Mouse (Mus musculus) ovary, adult 10 weeks (tissue): ENCODE data around the gene Defb13. TPM values are rescaled to one million over a fixed set of nuclear protein-coding genes. Genes with fewer than 3 reads are reported as not detected.

Experiments used
- polyA plus RNA-seq: library from polyadenylated mRNA; stranded (reverse); fragments of 350-450 nt; fragmentation: Illumina TruSeq; extraction: RNeasy Lipid Tissue Mini Kit (QIAGEN cat#74804); gene quantifications from one replicate; pipeline ENCODE4 v1.2.3, GENCODE M21; 2014

Gene Defb13
- polyA plus RNA-seq, result not detected

GRCm38 (mm10) chr8:21946462-21946861, at the start of gene Defb13:
Gene Defb13 (plus strand): TSS chr8:21946762.

GRCm38 (mm10) chr8:21906290-21906689, 40.3 kb upstream of the Defb13 start, which contains the start of gene Defb11:
Gene Defb11 (minus strand): TSS chr8:21906412.

GRCm38 (mm10) chr8:21932610-21933009, 14.0 kb upstream of the Defb13 start, which contains the start of gene Defb15:
Gene Defb15 (minus strand): TSS chr8:21932710.

GRCm38 (mm10) chr8:21938052-21938451, 8.5 kb upstream of the Defb13 start, which contains the start of gene Defb35:
Gene Defb35 (plus strand): TSS chr8:21938352.

GRCm38 (mm10) chr8:21958414-21958813, 11.9 kb downstream of the Defb13 start, which contains the start of gene Fam90a1a:
Gene Fam90a1a (plus strand): TSS chr8:21958714.

GRCm38 (mm10) chr8:21969475-21969874, 22.9 kb downstream of the Defb13 start, which contains the start of gene Ccdc70:
Gene Ccdc70 (plus strand): TSS chr8:21969775.

Other genes with a start within 250 kb of the Defb13 start
- not detected for gene AY761184, start 243.1 kb upstream of the Defb13 start, polyA plus RNA-seq
- not detected for gene Defa24, start 212.3 kb upstream of the Defb13 start, polyA plus RNA-seq
- gene Defb50, start 123.2 kb upstream of the Defb13 start, polyA plus RNA-seq, result not detected
- gene Defb2, start 106.8 kb upstream of the Defb13 start, polyA plus RNA-seq, result not detected
- gene Defb10, start 87.9 kb upstream of the Defb13 start, polyA plus RNA-seq, result not detected
- not detected for gene Defb9, start 61.3 kb upstream of the Defb13 start, polyA plus RNA-seq
- gene Defb11, start 40.4 kb upstream of the Defb13 start, polyA plus RNA-seq, result not detected
- gene Defb15, start 14.1 kb upstream of the Defb13 start, polyA plus RNA-seq, result not detected
- not detected for gene Defb35, start 8.4 kb upstream of the Defb13 start, polyA plus RNA-seq
- gene Fam90a1a, start 12.0 kb downstream of the Defb13 start, polyA plus RNA-seq, result 0.31 TPM
- not detected for gene Ccdc70, start 23.0 kb downstream of the Defb13 start, polyA plus RNA-seq
- gene Atp7b, start 113.5 kb downstream of the Defb13 start, polyA plus RNA-seq, result not detected
- 52.7 TPM for gene Alg11, start 114.0 kb downstream of the Defb13 start, polyA plus RNA-seq
- 8.5 TPM for gene Nek5, start 178.3 kb downstream of the Defb13 start, polyA plus RNA-seq
- gene Nek3, start 219.7 kb downstream of the Defb13 start, polyA plus RNA-seq, result 2.8 TPM
- 39.4 TPM for gene Ckap2, start 239.1 kb downstream of the Defb13 start, polyA plus RNA-seq
- gene Vps36, start 246.0 kb downstream of the Defb13 start, polyA plus RNA-seq, result 39.3 TPM